Mouse (Mus musculus): Measurements from ENCODE around the gene Ncs1. TPM values are rescaled to one million over a fixed set of nuclear protein-coding genes. Genes with fewer than 3 reads are reported as not detected.

The Ncs1 gene
- total and polyA plus RNA-seq, 2 experiments, result 0.09 to 0.11 TPM

DNA sequence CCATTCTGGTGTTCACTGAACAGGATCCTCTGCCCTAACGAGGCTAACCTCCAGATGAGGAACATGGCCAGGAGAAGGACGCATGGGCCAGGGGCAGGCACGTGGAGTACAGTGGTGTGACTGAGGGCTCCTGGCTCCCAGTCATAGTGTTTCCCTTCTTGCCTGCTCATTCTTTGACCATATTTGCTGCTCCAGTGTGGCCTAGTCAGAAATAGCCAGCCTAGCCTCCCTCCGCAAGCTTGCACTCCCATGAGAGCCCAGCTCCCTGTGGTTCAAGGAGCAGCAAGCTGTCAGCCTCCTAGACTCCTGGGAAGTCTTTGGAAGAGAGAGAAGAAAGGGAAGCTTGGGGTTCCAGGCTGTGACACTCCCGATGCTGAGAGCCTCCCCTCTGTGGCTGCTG lies 40.9 kb upstream of the Ncs1 start:
- Histone ChIP-seq H3K27me3 (ENCODE audit: control insufficient read depth, insufficient read depth, low read length) (no peaks in the 10 kb centered on the region), H3K4me1 (ENCODE audit: control insufficient read depth, insufficient read depth, low read length) (peaks cover 8% of the 10 kb centered on the region), H3K79me2 (ENCODE audit: control insufficient read depth, insufficient read depth, low read length) (no peaks in the 10 kb centered on the region), H3K9ac (ENCODE audit: low read depth, low read length) (no peak overlapping the region), H3K36me3 (ENCODE audit: control insufficient read depth, insufficient read depth, low read length) (peaks cover 9% of the 10 kb centered on the region; the same call in 1 of the 2 replicates), H3K4me3 (ENCODE audit: insufficient read depth, low read depth, low read length) (no peak overlapping the region), H3K27ac (replicated peaks; ENCODE audit: insufficient read depth, low read depth, low read length) (no peak overlapping the region)
- WGBS, result 91% methylated on average over 5 of the region's 5 CpGs
- TF ChIP-seq CTCF (IDR thresholded peaks at IDR 0.05; ENCODE audit: low read depth, low read length) (no peak), POLR2A (IDR thresholded peaks at IDR 0.05; ENCODE audit: extremely low read depth, insufficient read depth, low read length) (no peak)
- DNase-seq (ENCODE audit: extremely low read depth, low read depth, low spot score), result no peak

DNA sequence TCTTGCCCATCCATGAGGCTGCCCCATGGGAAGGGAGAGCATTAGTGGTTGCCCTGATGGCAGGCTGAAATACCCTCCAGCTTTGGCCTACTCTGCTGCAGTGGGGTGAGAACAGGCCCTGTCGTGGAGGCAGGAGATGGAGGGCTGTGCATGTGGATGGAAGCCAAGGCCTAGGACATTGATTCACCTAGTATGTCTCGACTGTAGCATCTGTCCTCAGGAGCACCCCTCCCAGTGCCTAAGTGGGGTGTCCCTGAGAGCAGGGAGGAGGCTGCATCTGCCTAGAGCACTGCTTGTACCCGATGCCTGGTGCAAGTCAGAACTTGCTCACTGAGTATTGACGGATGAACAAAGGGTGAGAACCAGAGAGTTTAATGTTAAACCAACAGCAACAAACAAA lies 39.4 kb upstream of the Ncs1 start:
- Histone ChIP-seq H3K36me3 (ENCODE audit: control insufficient read depth, insufficient read depth, low read length) (peaks cover 15% of the 10 kb centered on the region), H3K4me3 (ENCODE audit: insufficient read depth, low read depth, low read length) (no peak overlapping the region), H3K4me1 (ENCODE audit: control insufficient read depth, insufficient read depth, low read length) (peaks cover 6% of the 10 kb centered on the region), H3K9ac (ENCODE audit: low read depth, low read length) (no peak overlapping the region), H3K27me3 (ENCODE audit: control insufficient read depth, insufficient read depth, low read length) (no peaks in the 10 kb centered on the region), H3K79me2 (ENCODE audit: control insufficient read depth, insufficient read depth, low read length) (no peaks in the 10 kb centered on the region), H3K27ac (replicated peaks; ENCODE audit: insufficient read depth, low read depth, low read length) (no peak overlapping the region)
- WGBS, result 39% methylated on average over 4 of the region's 4 CpGs
- no peak for DNase-seq (ENCODE audit: extremely low read depth, low read depth, low spot score)
- TF ChIP-seq CTCF (IDR thresholded peaks at IDR 0.05; ENCODE audit: low read depth, low read length) (no peak), POLR2A (IDR thresholded peaks at IDR 0.05; ENCODE audit: extremely low read depth, insufficient read depth, low read length) (no peak)

DNA sequence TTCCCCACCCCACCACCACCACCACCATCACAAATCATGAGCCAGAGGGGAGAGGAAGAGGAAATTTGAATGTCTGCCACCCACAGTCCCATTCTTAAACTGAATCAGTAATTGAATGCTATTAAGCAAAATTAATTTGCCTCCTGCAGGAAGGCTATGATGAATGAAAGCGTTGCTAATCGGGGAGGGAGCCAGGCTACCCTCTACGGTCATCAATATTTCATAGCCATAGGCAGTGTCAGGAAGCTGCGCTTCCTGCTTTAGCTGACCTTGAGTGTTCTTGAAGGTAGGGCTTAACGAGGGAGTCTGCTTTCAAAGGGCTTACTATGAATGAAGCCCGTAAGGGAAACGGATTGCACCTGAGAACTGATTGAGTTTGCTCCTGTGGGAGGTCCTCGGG lies 38.7 kb upstream of the Ncs1 start:
- 85% methylated on average over 8 of the region's 8 CpGs for WGBS
- no peak for TF ChIP-seq POLR2A (IDR thresholded peaks at IDR 0.05; ENCODE audit: extremely low read depth, insufficient read depth, low read length)
- TF ChIP-seq CTCF (IDR thresholded peaks at IDR 0.05; ENCODE audit: low read depth, low read length), result no peak
- no peak overlapping the region for H3K27ac ChIP-seq (replicated peaks; ENCODE audit: insufficient read depth, low read depth, low read length)
- H3K4me3 ChIP-seq (ENCODE audit: insufficient read depth, low read depth, low read length), result no peak overlapping the region
- no peak for DNase-seq (ENCODE audit: extremely low read depth, low read depth, low spot score)
- H3K27me3 ChIP-seq (ENCODE audit: control insufficient read depth, insufficient read depth, low read length), result no peaks in the 10 kb centered on the region
- no peak overlapping the region for H3K9ac ChIP-seq (ENCODE audit: low read depth, low read length)
- H3K4me1 ChIP-seq (ENCODE audit: control insufficient read depth, insufficient read depth, low read length), result peaks cover 2% of the 10 kb centered on the region
- H3K79me2 ChIP-seq (ENCODE audit: control insufficient read depth, insufficient read depth, low read length), result no peaks in the 10 kb centered on the region
- peaks cover 15% of the 10 kb centered on the region for H3K36me3 ChIP-seq (ENCODE audit: control insufficient read depth, insufficient read depth, low read length)

DNA sequence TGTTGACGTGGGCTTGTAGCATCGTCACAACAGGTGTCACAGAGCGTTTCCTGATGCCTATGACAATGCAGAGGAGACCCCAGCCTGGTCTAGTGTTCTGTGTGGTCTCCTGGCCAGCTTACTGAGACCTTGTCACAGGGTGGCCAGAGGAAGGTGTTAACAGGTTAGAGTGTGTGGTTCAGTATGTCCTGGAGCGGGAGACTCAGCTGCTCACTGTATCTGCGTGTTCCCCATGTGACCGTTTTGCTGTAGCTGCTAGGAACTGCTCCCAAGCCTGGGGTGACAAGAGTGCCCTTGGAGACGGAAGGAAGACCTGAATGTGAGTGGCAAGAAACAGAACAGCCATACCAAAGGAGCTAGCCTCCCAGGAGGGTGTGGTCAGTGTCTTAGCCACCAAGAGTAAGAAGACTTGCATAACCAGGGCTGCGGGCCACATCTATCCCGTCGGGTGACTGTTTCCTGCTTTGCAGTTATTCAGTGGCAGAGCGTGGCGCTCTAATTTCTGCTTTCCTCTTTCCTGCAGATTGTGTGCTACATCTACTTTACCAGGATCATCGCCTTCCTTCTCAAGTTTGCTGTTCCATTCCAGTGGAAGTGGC lies 37.0 kb upstream of the Ncs1 start:
- Histone ChIP-seq H3K79me2 (ENCODE audit: control insufficient read depth, insufficient read depth, low read length) (no peaks in the 10 kb centered on the region), H3K9ac (ENCODE audit: low read depth, low read length) (no peak overlapping the region), H3K4me1 (ENCODE audit: control insufficient read depth, insufficient read depth, low read length) (no peaks in the 10 kb centered on the region), H3K27ac (replicated peaks; ENCODE audit: insufficient read depth, low read depth, low read length) (no peak overlapping the region), H3K4me3 (ENCODE audit: insufficient read depth, low read depth, low read length) (no peak overlapping the region), H3K27me3 (ENCODE audit: control insufficient read depth, insufficient read depth, low read length) (no peaks in the 10 kb centered on the region), H3K36me3 (ENCODE audit: control insufficient read depth, insufficient read depth, low read length) (peaks cover 15% of the 10 kb centered on the region)
- TF ChIP-seq CTCF (IDR thresholded peaks at IDR 0.05; ENCODE audit: low read depth, low read length) (no peak), POLR2A (IDR thresholded peaks at IDR 0.05; ENCODE audit: extremely low read depth, insufficient read depth, low read length) (no peak)
- WGBS, result 96% methylated on average over 13 of the region's 13 CpGs
- no peak for DNase-seq (ENCODE audit: extremely low read depth, low read depth, low spot score)

DNA sequence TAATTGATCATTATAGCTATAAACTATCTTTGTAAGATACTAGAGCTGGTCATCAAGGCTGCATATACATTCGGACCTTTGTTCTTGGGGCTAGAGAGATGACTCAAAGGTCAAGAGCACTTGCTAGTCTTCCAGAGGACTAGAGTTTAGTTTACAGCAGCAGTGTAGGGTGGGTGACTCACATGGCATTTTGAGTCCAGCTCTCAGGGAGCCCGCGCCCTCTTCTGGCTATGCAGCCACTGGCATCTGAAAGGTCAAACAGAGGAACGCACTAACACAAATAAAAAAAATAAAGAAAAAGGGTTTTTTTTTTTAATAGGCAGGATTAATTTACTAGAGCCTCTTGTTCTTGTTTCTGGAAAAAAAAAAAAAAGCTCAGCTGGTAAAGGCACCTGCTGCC lies 36.1 kb upstream of the Ncs1 start:
- Histone ChIP-seq H3K27ac (replicated peaks; ENCODE audit: insufficient read depth, low read depth, low read length) (no peak overlapping the region), H3K36me3 (ENCODE audit: control insufficient read depth, insufficient read depth, low read length) (peaks cover 17% of the 10 kb centered on the region), H3K79me2 (ENCODE audit: control insufficient read depth, insufficient read depth, low read length) (no peaks in the 10 kb centered on the region), H3K9ac (ENCODE audit: low read depth, low read length) (no peak overlapping the region), H3K4me1 (ENCODE audit: control insufficient read depth, insufficient read depth, low read length) (no peaks in the 10 kb centered on the region), H3K27me3 (ENCODE audit: control insufficient read depth, insufficient read depth, low read length) (no peaks in the 10 kb centered on the region), H3K4me3 (ENCODE audit: insufficient read depth, low read depth, low read length) (no peak overlapping the region)
- no peak for TF ChIP-seq POLR2A (IDR thresholded peaks at IDR 0.05; ENCODE audit: extremely low read depth, insufficient read depth, low read length)
- TF ChIP-seq CTCF (IDR thresholded peaks at IDR 0.05; ENCODE audit: low read depth, low read length), result no peak; the same call in 1 of the 2 replicates
- DNase-seq (ENCODE audit: extremely low read depth, low read depth, low spot score), result no peak
- 93% methylated on average over 4 of the region's 4 CpGs for WGBS

DNA sequence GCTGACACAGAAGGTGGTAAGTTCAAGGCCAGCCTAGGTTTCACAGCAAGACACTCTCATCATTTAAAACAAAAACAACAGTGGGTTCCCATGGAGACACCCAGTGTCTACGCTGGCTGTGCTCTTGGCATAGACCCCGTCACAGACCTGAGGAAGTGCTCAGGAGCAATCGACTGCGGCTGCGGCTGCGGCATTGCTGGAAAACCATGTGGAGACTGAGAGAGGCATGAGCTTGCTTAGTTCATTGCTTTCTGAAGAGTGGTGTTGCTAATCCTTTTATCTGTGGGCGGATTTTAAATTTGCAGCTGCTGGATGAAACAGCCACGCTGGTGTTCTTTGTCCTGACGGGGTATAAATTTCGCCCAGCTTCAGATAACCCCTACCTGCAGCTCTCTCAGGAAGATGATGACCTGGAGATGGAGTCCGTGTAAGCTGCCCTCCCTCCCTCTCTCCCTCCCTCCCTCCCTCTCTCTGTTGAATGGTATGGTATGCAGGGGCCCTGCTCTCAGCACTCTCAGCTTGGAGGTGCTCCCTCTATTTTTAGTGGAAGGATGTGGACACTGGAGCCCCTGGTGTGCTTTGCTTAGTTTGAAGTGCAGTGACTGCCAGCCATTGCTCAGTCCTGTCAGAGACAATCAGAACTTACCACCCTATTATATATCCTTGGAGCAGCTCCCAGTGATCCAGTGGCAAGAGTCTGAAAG lies 35.3 kb upstream of the Ncs1 start:
- no peak for TF ChIP-seq POLR2A (IDR thresholded peaks at IDR 0.05; ENCODE audit: extremely low read depth, insufficient read depth, low read length)
- TF ChIP-seq CTCF (IDR thresholded peaks at IDR 0.05; ENCODE audit: low read depth, low read length), result no peak
- peaks cover 17% of the 10 kb centered on the region for H3K36me3 ChIP-seq (ENCODE audit: control insufficient read depth, insufficient read depth, low read length)

More for the DNA sequence above, 35.3 kb upstream of the Ncs1 start:
- no peak for DNase-seq (ENCODE audit: extremely low read depth, low read depth, low spot score)
- WGBS, result 90% methylated on average over 11 of the region's 11 CpGs
- no peak overlapping the region for H3K9ac ChIP-seq (ENCODE audit: low read depth, low read length)
- H3K27ac ChIP-seq (replicated peaks; ENCODE audit: insufficient read depth, low read depth, low read length), result no peak overlapping the region
- no peaks in the 10 kb centered on the region for H3K79me2 ChIP-seq (ENCODE audit: control insufficient read depth, insufficient read depth, low read length)
- H3K27me3 ChIP-seq (ENCODE audit: control insufficient read depth, insufficient read depth, low read length), result no peaks in the 10 kb centered on the region
- H3K4me3 ChIP-seq (ENCODE audit: insufficient read depth, low read depth, low read length), result no peak overlapping the region
- H3K4me1 ChIP-seq (ENCODE audit: control insufficient read depth, insufficient read depth, low read length), result no peaks in the 10 kb centered on the region

Measured in liver, adult 2 months (tissue).